Mouse (Mus musculus): ENCODE data around the gene Ilk.
A peak's percentile ranks its signal among the peaks of the same experiment; 100 is the strongest.
"Not testable (repeated sequence)": the region's sequence is repeated elsewhere in the genome, so short reads cannot be mapped to it uniquely, and the experiment has no call there.

Ilk gene

DNA sequence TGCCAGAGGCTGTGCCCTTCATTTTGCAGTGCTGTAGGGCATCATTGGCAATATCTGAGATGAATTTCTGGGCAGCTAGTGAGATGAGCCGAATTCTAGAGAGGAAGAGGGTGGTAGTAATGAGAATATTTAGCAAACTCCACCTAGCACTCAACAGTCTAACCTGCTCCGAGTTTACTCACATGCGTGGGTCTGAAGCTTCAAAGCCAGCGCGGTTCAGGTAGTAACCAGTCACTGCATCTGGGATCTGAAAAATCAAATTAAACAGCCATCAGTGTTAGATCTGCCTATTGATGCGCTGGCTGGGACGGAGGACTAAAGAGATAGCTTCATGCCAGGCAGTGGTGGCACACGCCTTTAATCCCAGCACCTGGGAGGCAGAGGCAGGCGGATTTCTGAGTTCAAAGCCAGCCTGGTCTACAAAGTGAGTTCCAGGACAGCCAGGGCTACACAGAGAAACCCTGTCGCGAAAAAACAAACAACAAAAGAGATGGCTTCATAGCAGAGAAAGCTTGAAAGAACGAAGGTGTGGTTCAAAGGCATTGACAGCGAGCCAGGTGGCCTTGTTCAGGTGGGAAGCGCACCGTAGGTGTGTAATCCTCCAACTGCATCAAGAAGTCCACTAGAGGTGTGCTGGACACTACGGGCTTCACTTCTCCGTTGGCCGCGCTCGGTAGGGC lies 7.0 kb downstream of the Ilk start:
- not testable (repeated sequence) for DNase-seq (ENCODE audit: low read depth, low spot score)

DNA sequence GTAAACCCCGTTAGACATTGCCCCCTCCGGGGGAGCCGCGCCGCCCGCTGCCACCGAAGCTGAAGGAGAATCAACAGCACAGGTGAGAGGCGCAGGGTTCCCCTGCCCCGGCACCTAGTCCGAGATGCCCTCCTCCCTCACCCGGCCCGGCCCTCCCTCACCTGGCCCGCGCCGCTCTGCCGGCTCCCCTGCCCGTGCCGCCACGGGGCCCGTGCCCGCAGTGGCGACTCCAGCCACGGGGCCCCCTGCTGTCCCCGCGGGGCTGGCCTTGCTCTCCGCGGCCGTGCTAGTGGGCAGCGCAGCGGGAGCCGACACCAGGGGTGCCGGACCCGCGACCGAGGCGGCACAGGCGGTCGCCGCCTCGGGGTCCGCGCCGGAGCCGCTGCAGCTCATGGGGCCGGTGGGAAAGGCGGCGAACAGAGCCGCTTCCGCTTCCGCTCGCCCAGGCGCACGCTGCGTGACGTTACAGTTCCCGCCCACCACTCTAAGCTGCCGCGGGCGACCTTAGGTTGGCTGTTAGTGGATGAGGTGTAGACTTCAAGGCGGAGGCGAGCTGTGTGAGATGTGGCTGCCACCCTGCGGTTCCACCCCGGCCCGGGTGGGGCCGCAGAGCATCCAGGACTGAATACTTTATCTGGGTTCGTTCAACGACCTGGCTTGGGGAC lies 7.7 kb downstream of the Ilk start, which contains the start of gene Taf10:
TSS of gene Taf10 (minus strand) at position 436 of the 665 bp plus-strand sequence.
- DNase-seq (ENCODE audit: low read depth, low spot score): peak; percentile 95

DNA sequence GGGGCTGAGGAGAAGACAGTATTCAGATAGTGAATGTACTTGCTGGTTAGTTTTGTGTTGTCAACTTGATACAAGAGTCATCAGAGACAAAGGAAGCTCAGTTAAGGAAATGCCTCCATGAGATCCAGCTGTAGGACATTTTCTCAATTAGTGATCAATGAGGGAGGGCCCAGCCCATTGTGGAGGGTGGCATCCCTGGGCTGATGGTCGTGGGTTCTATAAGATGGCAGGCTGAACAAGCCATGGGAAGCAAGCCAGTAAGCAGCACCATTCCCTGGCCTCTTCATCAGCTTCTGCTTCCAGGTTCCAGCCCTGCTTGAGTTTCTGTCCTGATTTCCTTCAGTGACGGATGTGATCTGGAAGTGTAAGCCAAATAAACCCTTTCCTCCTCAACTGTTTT lies 11.4 kb downstream of the Ilk start:
- DNase-seq (ENCODE audit: low read depth, low spot score): no peak

- DNase-seq (ENCODE audit: low read depth, low spot score): peak; percentile 94
These were observed 15.4 kb downstream of the Ilk start, which contains the start of gene Tpp1 for GRCm38 (mm10) chr7:105751491-105752433. TSS of gene Tpp1 (minus strand) at chr7:105752235.

GRCm38 (mm10) chr7:105752716-105753115 lies 16.3 kb downstream of the Ilk start:
- no peak for DNase-seq (ENCODE audit: low read depth, low spot score)

GRCm38 (mm10) chr7:105753281-105753680 lies 16.9 kb downstream of the Ilk start:
- no peak for DNase-seq (ENCODE audit: low read depth, low spot score)

DNA sequence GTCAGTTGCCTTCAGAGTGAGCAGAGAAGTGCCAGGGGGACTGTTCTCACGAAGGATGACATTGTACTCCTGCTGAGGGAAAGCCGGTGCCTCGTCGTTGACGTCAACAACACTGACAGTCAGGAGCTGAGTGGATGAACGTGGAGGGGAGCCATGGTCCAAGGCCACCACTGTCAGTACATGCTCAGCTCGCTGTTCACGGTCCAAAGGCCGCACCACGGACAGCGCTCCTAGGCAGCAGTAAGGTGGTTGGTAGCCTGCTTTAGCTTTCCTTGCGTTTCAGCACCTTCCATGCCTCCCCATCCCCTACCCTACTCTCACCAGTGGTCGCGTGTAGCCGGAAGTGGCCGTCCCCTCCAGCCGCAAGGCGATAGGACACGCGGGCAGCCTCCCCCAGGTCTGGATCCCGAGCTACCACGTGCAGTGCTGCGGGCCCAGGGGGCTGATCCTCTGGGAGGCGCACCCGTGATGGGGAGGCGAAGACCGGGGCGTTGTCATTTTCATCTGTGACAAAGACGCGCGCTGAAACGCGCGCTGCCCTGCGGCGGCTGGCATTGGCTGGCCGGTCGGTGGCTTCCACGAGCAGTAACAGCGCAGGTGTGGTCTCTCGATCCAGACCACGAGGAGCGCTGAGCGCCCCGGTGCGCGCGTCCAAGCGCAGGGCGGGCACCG lies 25.6 kb downstream of the Ilk start:
- DNase-seq (ENCODE audit: low read depth, low spot score): no peak

DNA sequence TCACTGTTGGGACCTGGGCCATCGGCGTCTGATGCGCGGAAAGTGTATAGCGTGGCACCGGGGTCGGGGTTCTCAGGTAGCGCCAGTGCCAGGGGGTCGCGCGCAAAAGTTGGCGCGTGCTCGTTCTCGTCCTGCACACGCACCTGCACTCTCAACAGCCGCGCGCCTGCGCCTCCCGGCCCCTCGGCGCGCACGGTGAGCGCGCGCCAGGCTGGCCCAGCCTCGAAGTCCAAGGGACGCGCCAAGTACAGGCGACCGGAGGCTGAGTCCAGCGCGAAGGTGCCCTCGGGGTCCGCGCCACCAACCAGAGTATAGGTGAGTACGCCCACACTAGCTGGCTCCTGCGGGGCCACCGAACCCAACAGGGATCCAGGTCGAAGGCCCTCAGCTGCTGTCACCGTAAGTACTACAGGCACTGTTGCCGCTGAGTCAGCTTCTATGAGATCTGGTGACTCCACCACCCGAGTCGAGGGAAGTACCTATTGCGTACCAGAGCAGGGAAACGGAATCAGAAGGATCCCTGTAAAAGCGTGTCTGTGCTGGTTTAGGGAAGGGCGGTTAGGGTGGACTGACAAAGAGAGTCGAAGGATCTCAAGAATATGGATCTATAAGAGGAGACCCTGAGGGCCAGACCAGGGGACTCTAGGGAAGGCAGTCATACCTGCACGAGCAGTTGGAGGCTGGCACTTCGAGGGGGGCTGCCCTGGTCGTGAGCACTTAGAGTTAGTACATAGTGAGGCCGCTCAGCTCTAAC lies 26.3 kb downstream of the Ilk start:
- DNase-seq (ENCODE audit: low read depth, low spot score): no peak

- no peak for DNase-seq (ENCODE audit: low read depth, low spot score)
These were observed 27.9 kb downstream of the Ilk start for GRCm38 (mm10) chr7:105764331-105764730.

GRCm38 (mm10) chr7:105767729-105768165 lies 31.4 kb downstream of the Ilk start:
- DNase-seq (ENCODE audit: low read depth, low spot score): no peak

- no peak for DNase-seq (ENCODE audit: low read depth, low spot score)
These were observed 33.6 kb downstream of the Ilk start for GRCm38 (mm10) chr7:105769959-105770358.

DNA sequence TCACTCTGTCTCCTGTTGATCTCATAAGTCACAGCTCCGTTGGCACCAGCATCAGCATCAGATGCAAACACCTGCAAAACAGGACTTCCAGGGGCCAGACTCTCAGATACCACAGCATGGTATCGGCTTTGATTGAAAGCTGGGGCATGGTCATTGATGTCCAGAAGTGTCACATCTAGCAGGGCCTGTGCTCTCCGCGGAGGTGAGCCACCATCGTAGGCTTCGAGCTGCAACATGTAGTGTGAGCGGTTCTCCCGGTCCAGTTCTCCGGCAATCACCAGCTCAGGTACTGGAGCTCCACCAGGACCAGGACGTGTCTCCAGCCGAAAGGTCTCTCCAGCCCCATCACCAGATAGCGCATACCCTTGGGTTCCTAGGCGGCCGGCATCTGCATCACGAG lies 35.9 kb downstream of the Ilk start:
- DNase-seq (ENCODE audit: low read depth, low spot score): no peak

DNA sequence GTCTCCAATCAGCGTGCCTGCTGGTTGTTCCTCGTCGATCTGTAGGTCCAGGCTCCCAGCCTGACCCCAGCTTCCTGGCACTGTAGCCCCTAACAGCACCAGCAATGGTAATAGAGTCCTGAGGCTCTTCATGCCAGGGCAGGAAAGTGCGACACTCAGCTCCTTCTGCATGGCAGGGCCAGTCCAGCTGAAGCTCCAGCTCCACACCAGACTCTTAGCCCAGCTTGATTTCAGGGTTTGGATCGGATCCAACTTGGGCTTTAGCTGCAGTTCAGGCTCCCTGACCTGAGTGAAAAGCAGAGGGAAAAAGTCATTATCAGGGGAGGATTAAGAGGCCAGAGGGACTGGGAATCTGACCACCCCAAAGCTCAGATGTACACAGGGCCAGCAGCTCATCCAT lies 36.6 kb downstream of the Ilk start:
- no peak for DNase-seq (ENCODE audit: low read depth, low spot score)

DNA sequence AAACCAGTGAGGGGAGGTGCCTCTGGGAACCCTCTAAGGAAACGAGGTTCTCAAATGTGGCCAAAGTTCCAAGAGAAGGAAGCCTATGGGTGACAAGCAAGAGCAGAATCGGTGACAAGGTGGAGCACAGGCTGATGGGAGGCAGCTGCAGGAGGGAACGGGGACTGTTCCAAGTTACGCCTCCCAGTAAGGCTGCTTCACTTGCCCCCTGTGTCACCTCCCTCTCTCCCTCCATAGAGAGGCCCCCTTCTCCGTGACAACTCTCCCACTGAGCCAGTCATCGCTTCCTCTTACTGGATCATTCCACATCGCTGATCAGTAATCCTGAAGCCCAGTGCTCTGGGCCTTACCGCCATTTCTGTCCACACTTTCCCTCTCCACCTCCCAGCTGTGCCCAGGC lies 38.3 kb downstream of the Ilk start:
- DNase-seq (ENCODE audit: low read depth, low spot score): no peak

DNA sequence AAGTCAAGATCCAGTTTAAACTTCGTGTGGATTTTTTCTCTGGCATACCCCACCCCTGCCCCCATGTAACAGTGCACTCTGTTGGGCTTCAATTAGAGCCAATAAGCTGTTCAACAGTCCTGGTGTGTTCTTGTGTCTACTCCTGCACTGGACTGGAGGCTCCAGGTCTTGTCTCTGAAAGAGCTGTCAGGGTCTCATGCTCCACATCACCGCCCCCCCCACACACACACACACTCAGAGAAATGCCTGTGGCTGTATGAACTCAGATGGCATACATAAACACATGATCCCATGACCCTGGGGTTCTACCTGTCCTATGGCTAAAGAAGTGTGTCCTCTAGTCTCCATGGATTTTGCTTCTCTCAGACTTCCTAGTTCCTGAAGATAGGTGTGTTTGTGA lies 39.6 kb downstream of the Ilk start:
- no peak for DNase-seq (ENCODE audit: low read depth, low spot score)

GRCm38 (mm10) chr7:105777316-105777715 lies 40.9 kb downstream of the Ilk start:
- DNase-seq (ENCODE audit: low read depth, low spot score): no peak

GRCm38 (mm10) chr7:105777797-105778552 lies 41.6 kb downstream of the Ilk start:
- no peak for DNase-seq (ENCODE audit: low read depth, low spot score)

GRCm38 (mm10) chr7:105778553-105779265 lies 42.3 kb downstream of the Ilk start:
- peak; percentile 15 for DNase-seq (ENCODE audit: low read depth, low spot score)

DNA sequence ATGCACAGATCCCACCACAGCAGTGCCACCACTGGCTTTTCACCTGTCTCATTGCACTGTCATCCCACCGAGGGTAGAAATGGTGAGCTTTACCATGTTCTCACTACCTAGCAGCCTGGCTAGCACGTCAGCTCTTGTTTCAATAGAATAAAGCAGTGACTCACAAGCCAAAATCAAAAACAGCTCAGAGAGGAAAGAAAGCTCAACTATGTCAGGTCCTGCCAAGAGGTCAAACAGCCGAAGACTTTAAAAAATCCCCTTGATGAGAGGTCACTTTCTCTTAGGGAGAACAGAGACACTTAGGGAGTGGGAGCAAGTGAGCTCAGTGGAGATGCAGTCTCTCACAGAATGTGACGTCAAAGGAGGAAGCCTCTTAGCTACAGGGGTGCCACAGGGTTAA lies 47.5 kb downstream of the Ilk start:
- no peak for DNase-seq (ENCODE audit: low read depth, low spot score)
